ENCODE assay signal across 8 mouse cellular contexts in genomic region chr19:5405924-5406323, GRCm38 (mm10). TPM values are rescaled to one million over a fixed set of nuclear protein-coding genes. Genes with fewer than 3 reads are reported as not detected.
A peak's percentile ranks its signal among the peaks of the same experiment; 100 is the strongest.
DNase-seq lines count a peak whose midpoint lies in the region; ATAC-seq and TF ChIP-seq lines count a peak whose summit lies in the region.

No protein-coding gene starts in this region.

- H3K4me3 ChIP-seq in liver, adult 2 months (ENCODE audit: insufficient read depth, low read depth, low read length): peak overlapping the region; percentile 44
- peak overlapping the region; percentile 64 for H3K4me3 ChIP-seq in cortical plate, adult 2 months (ENCODE audit: insufficient read depth, low read length)
- H3K4me3 ChIP-seq in intestine, embryonic 14.5 days (ENCODE audit: low read depth, low read length): peak overlapping the region; percentile 32

- TF ChIP-seq POLR2A in liver, adult 2 months (IDR thresholded peaks at IDR 0.05; ENCODE audit: extremely low read depth, insufficient read depth, low read length): no peak
- no peak for TF ChIP-seq POLR2A in cortical plate, adult 2 months (IDR thresholded peaks at IDR 0.05; ENCODE audit: extremely low read depth, insufficient read depth, low read length)

- H3K27me3 ChIP-seq in liver, adult 2 months (ENCODE audit: control insufficient read depth, insufficient read depth, low read length): no peaks in the 10 kb centered on the region
- H3K27me3 ChIP-seq in intestine, embryonic 14.5 days (replicated peaks; ENCODE audit: control insufficient read depth, insufficient read depth, low read length): no peaks in the 10 kb centered on the region

- DNase-seq in liver, adult 2 months (ENCODE audit: extremely low read depth, low read depth, low spot score): no peak
- DNase-seq in liver: no peak
- DNase-seq in intestine, embryonic 14.5 days (ENCODE audit: low spot score): peak; percentile 55
- peak; percentile 87 for DNase-seq in naive thymus-derived CD4-positive, alpha-beta T cell, adult 2 months (ENCODE audit: low read depth)
- DNase-seq in left cerebral cortex, adult 9 months (ENCODE audit: low spot score in 2 of 2): no peak
- DNase-seq in left cerebral cortex, postnatal 4 days: no peak
- DNase-seq in layer of hippocampus, adult 18-20 months (ENCODE audit: low spot score in 2 of 2): no peak

- peaks cover 17% of the 10 kb centered on the region for H3K4me1 ChIP-seq in liver, adult 2 months (ENCODE audit: control insufficient read depth, insufficient read depth, low read length)
- peaks cover 3% of the 10 kb centered on the region; the same call in 1 of the 2 replicates for H3K4me1 ChIP-seq in cortical plate, adult 2 months (ENCODE audit: control insufficient read depth, insufficient read depth, low read length)
- H3K4me1 ChIP-seq in intestine, embryonic 14.5 days (replicated peaks; ENCODE audit: control insufficient read depth, insufficient read depth, low read length): 0 out of 2 replicates have a peak, but pooled peaks cover 9% of the 10 kb centered on the region

- TF ChIP-seq CTCF in liver, adult 2 months (IDR thresholded peaks at IDR 0.05; ENCODE audit: low read depth, low read length): no peak
- TF ChIP-seq CTCF in cortical plate, adult 2 months (IDR thresholded peaks at IDR 0.05; ENCODE audit: extremely low read depth, insufficient read depth, low read length): no peak

- no peak for ATAC-seq in intestine, embryonic 14.5 days (replicated peaks; ENCODE audit: low FRiP score, low TSS enrichment, low read depth)

- no peaks in the 10 kb centered on the region for H3K36me3 ChIP-seq in liver, adult 2 months (ENCODE audit: control insufficient read depth, insufficient read depth, low read length)
- no peaks in the 10 kb centered on the region for H3K36me3 ChIP-seq in intestine, embryonic 14.5 days (ENCODE audit: control insufficient read depth, insufficient read depth, low read length)

- peak overlapping the region; percentile 51 for H3K4me2 ChIP-seq in intestine, embryonic 14.5 days (ENCODE audit: low read length)

- H3K9ac ChIP-seq in liver, adult 2 months (ENCODE audit: low read depth, low read length): peak overlapping the region; percentile 65
- H3K9ac ChIP-seq in intestine, embryonic 14.5 days (ENCODE audit: low read length): peak overlapping the region; percentile 5; the same call in 1 of the 2 replicates

- no peaks in the 10 kb centered on the region for H3K9me3 ChIP-seq in intestine, embryonic 14.5 days (ENCODE audit: control insufficient read depth, low read length)

- intact Hi-C loops in left cerebral cortex, postnatal 4 days (cut with DNase I): no loop called here

- 0 out of 2 replicates have a peak, but pooled peaks cover 3% of the 10 kb centered on the region for H3K79me2 ChIP-seq in liver, adult 2 months (ENCODE audit: control insufficient read depth, insufficient read depth, low read length)

- 7% methylated on average over 7 of the region's 7 CpGs for WGBS in liver, adult 2 months
- 24% methylated on average over 7 of the region's 7 CpGs for WGBS in intestine, embryonic 14.5 days

- H3K27ac ChIP-seq in liver, adult 2 months (replicated peaks; ENCODE audit: insufficient read depth, low read depth, low read length): peak overlapping the region; percentile 69
- peak overlapping the region; percentile 91 for H3K27ac ChIP-seq in cortical plate, adult 2 months (ENCODE audit: insufficient read depth, low read length)
- peak overlapping the region; percentile 57; the same call in 1 of the 2 replicates for H3K27ac ChIP-seq in intestine, embryonic 14.5 days (ENCODE audit: low read depth)

RNA-seq across cellular contexts. Expression of gene Tsga10ip, which starts 3.6 kb away (rescaled TPM):
- not detected in 2 replicates for total RNA-seq in liver, adult 2 months (2014; rRNA removed)
- polyA plus RNA-seq in liver, adult 2 months (2012; rRNA removed): 0.41 TPM in 1 of 2 replicates, not detected in the other
- polyA plus RNA-seq in cortical plate, adult 2 months (2012; rRNA removed): not detected in 2 replicates
- 2.8 TPM in 1 of 2 replicates, not detected in the other for polyA plus RNA-seq in intestine, embryonic 14.5 days (2014; fragmentation: Nextera tagmentation; extraction: Ambion mirVana)
- not detected for total RNA-seq in left cerebral cortex, postnatal 4 days (2021)
- total RNA-seq in layer of hippocampus, adult 18-20 months (2021): under 1 TPM; 0.30 TPM

RNA-seq across cellular contexts. Expression of gene Sart1, which starts 17.4 kb away (rescaled TPM):
- 17.5 and 23.2 TPM in 2 replicates for total RNA-seq in liver, adult 2 months (2014; rRNA removed)
- polyA plus RNA-seq in liver, adult 2 months (2012; rRNA removed): 8.3 TPM in 2 replicates
- 71.0 and 76.4 TPM in 2 replicates for polyA plus RNA-seq in cortical plate, adult 2 months (2012; rRNA removed)
- 57.1 and 69.1 TPM in 2 replicates for polyA plus RNA-seq in intestine, embryonic 14.5 days (2014; fragmentation: Nextera tagmentation; extraction: Ambion mirVana)
- 100 to 1,000 TPM in 1 of 2 experiments, 10 to 100 TPM in 1; 84.2 to 101 TPM for total RNA-seq in left cerebral cortex, postnatal 4 days (2021)
- total RNA-seq in layer of hippocampus, adult 18-20 months (2021): 100 to 1,000 TPM in 1 of 2 experiments, 10 to 100 TPM in 1; 96.9 to 117 TPM

RNA-seq across cellular contexts. Expression of gene Drap1, which starts 18.9 kb away (rescaled TPM):
- total RNA-seq in liver, adult 2 months (2014; rRNA removed): 67.4 and 80.5 TPM in 2 replicates
- 57.1 and 59.2 TPM in 2 replicates for polyA plus RNA-seq in liver, adult 2 months (2012; rRNA removed)
- polyA plus RNA-seq in cortical plate, adult 2 months (2012; rRNA removed): 285 and 320 TPM in 2 replicates
- 170 and 173 TPM in 2 replicates for polyA plus RNA-seq in intestine, embryonic 14.5 days (2014; fragmentation: Nextera tagmentation; extraction: Ambion mirVana)
- total RNA-seq in left cerebral cortex, postnatal 4 days (2021): 100 to 1,000 TPM; 256 to 263 TPM
- total RNA-seq in layer of hippocampus, adult 18-20 months (2021): 100 to 1,000 TPM; 347 to 383 TPM

RNA-seq across cellular contexts. Expression of gene AI837181, which starts 19.0 kb away (rescaled TPM):
- 7.8 and 11.5 TPM in 2 replicates for total RNA-seq in liver, adult 2 months (2014; rRNA removed)
- 34.1 and 36.6 TPM in 2 replicates for polyA plus RNA-seq in liver, adult 2 months (2012; rRNA removed)
- polyA plus RNA-seq in cortical plate, adult 2 months (2012; rRNA removed): 99.8 and 101 TPM in 2 replicates
- polyA plus RNA-seq in intestine, embryonic 14.5 days (2014; fragmentation: Nextera tagmentation; extraction: Ambion mirVana): 34.2 and 41.2 TPM in 2 replicates
- total RNA-seq in left cerebral cortex, postnatal 4 days (2021): 10 to 100 TPM; 49.9 to 51.7 TPM
- total RNA-seq in layer of hippocampus, adult 18-20 months (2021): 10 to 100 TPM; 74.7 to 75.3 TPM

RNA-seq across cellular contexts. Expression of gene Banf1, which starts 39.0 kb away (rescaled TPM):
- 20.2 and 21.5 TPM in 2 replicates for total RNA-seq in liver, adult 2 months (2014; rRNA removed)
- polyA plus RNA-seq in liver, adult 2 months (2012; rRNA removed): 68.5 and 71.2 TPM in 2 replicates
- polyA plus RNA-seq in cortical plate, adult 2 months (2012; rRNA removed): 92.0 and 104 TPM in 2 replicates
- polyA plus RNA-seq in intestine, embryonic 14.5 days (2014; fragmentation: Nextera tagmentation; extraction: Ambion mirVana): 499 and 514 TPM in 2 replicates
- 100 to 1,000 TPM; 176 to 194 TPM for total RNA-seq in left cerebral cortex, postnatal 4 days (2021)
- 10 to 100 TPM; 80.7 to 87.6 TPM for total RNA-seq in layer of hippocampus, adult 18-20 months (2021)

Comparison
In these comparisons a context has a peak if more than half of its experiments do, and no peak if none do; other contexts are left out.
1. DNase-seq: peak in intestine, embryonic 14.5 days (single experiment) and naive thymus-derived CD4-positive, alpha-beta T cell, adult 2 months (single experiment); none in liver, adult 2 months (single experiment), liver (single experiment), left cerebral cortex, adult 9 months (0 of 2), left cerebral cortex, postnatal 4 days (single experiment) and layer of hippocampus, adult 18-20 months (0 of 2).
2. Peak in every context shown above with its lines, with median percentiles within 50 percentile points of each other: H3K27ac ChIP-seq and H3K4me3 ChIP-seq.